Mouse (Mus musculus) hindbrain, embryonic 13.5 days (tissue): ENCODE data around the gene Ssh2. TPM values are rescaled to one million over a fixed set of nuclear protein-coding genes. Genes with fewer than 3 reads are reported as not detected.

Source experiments
- polyA plus RNA-seq: library from polyadenylated mRNA; unstranded; fragments of >200 nt; fragmentation: Nextera tagmentation; extraction: Ambion mirVana; gene quantifications from 2 replicates; pipeline ENCODE4 v1.2.1, GENCODE M21; 2015

The Ssh2 gene
- polyA plus RNA-seq, 1 experiment from 2014 or later = 16.4 TPM

Other genes with a start within 250 kb of the Ssh2 start
- gene Slc6a4, start 217.7 kb upstream of the Ssh2 start, polyA plus RNA-seq = 4.7 and 10.5 TPM in 2 replicates
- 67.0 and 72.2 TPM in 2 replicates for gene Nsrp1, start 137.9 kb upstream of the Ssh2 start, polyA plus RNA-seq
- 0.62 and 0.71 TPM in 2 replicates for gene Efcab5, start 27.3 kb upstream of the Ssh2 start, polyA plus RNA-seq
- gene Coro6, start 246.1 kb downstream of the Ssh2 start, polyA plus RNA-seq = 0.12 and 0.19 TPM in 2 replicates